Mouse (Mus musculus): Measurements from ENCODE around the gene Dcdc2a.

Gene Dcdc2a

DNA sequence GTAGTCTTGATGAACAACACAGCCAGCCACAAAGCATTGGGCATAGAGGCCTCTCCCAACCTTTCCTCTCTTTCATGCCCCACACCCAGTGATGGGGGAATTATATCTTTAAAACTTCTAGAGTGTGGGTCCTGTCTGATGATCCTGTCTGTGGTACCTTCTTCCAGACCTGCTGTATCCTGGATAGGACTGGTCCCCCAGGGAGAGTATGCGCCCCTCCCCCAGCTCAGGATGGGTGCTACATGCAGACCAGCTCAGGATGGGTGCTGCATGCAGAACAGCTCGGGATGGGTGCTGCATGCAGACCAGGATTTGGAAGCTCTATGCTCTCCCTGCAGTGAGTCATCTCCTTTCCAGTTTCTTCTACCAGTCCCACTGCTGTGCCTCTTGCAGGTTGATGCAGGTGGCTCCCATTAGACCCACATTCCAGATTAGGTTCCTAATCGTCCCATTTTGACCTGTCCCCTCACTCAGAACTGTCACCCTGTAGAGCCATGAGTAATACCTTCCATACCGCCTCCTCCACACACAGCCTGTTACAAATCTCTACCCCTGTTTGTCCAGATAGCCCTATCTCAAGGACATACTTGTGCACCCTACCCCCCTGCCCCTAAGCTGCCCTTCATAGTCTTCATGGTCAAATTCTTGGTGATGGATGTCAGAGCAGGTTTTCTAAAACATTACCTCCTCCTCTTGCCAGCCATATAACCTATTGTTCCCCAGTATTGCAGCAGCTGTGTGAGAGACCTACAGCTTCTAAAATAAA lies 122.6 kb downstream of the Dcdc2a start:
- no peak for DNase-seq

DNA sequence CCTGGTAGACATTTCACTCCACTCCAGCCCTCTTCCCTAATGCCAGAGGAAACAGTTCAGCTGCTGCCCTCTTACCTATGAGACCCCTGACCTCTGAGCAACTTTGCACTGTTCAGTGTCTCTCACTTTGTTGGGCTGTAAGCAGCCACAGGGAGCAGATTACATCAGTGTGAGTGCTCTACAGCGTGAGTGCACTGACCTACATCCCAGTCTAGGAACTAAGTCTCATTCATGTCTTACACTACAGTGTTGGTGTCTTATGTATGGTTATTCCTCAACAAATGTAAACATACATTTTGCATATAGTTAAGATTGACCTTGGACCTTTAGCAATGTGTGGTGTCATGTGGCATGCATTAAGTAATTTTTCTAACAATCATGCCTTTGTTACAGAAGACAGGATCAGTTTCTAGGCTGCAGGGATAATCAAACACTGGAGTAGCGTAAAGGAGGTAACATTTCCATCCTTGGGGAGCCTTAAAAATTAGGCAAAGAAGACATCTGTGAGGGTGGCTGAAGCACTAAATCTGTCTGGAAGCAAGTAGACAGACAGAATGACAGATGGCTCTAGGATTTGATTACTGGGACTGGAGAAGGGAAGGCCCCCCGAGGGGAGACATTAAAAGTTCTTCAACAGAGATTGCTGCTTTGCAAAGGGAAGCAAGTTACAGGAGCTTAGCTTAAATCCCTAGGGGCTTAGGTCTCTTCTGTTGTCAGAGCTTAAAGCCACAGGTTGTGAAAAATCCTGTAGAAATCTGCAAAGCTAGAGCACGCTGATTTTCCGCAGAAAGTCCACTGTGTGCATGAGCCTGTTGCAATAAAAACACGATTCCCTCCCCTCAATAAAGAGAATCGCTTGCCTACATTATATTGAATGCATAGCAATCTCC lies 130.9 kb downstream of the Dcdc2a start:
- no peak for DNase-seq

DNA sequence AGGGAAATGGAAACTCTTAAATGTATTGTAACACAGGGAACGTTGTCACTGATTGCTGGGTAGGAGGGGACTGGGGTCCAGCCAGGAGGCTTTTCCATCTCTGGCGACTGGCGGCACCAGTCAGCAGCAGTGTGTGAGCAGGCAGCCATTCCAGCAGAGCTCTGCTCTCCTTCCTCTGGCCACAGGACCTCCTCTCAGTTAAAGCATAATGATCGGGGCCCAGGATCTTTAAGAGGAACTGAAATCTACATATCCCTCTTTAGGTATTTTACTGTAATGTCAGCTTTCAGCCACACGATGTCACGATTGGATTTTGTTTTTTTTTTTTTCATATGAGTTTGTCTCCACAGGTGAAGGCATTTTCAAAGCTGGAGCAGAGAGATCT lies 131.5 kb downstream of the Dcdc2a start:
- DNase-seq = no peak

DNA sequence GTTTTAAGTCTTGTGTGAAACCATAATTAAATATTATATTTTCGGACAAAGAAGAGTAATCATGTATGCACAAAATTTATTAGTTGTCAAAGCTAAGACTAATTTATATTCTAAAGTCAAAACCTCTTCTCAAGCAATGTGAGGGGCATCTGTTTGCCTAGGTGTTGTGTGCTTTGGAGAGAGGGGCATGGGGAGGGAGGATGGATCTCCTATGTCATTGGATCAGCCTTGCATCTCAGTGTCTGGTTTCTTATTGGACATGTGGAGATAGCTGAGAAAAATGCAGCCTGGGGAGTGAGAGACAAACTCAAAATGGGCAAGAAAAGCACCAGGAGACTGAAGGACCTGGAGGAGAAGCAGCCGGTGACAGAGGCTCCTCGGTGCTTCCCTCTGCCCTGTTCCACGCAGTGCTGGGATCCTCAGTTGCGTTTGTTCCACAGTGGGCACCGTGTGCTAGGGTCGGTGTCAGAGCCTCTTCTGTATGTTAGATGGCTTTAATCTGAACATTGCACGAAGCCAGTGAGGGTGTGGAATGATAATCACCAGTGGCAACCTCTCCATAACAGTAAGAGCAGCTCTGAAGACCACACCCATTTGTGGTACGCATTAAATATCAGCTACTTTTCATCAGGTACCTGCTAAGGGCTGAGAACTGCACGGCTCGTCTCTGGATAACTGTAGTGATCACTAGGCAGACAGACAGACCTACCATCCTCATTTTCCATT lies 133.8 kb downstream of the Dcdc2a start:
- DNase-seq = no peak

DNA sequence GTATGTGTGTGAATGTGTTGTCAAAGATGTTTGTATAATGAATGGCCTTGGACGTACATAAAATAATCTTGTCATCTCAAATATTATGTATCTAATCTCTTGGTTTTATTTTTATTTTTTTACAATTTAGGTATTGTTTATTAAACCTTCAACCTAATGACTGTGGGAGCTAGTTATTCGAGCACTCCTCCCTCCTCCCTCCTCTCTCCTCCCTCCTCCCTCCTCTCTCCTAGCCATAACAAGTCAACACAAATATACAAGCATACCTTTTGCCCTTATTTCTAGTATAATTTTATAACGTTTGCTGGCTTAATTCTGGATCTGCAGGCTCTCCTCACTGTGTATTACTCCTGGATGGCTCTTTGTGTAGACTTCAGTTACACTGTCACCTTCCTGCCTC lies 134.4 kb downstream of the Dcdc2a start:
- DNase-seq = no peak

DNA sequence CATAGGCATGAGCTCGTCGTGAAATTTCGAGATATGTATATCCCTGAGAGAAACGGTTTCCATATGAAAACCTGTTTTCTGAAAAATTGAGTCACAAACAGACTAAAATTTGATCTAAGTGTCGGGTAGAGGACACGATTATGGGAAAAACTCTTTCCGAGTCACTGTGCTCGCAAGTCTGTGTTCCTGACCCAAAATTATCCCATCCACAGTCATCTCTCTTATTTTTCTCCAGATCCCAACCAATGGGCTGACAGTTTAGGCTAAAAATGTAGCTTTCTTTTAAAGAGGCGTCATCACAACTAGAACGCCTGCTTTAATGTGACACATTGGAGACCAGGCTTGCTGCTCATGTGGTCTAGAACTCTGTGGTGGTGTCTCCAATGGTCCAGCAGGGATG lies 139.9 kb downstream of the Dcdc2a start:
- no peak for DNase-seq

DNA sequence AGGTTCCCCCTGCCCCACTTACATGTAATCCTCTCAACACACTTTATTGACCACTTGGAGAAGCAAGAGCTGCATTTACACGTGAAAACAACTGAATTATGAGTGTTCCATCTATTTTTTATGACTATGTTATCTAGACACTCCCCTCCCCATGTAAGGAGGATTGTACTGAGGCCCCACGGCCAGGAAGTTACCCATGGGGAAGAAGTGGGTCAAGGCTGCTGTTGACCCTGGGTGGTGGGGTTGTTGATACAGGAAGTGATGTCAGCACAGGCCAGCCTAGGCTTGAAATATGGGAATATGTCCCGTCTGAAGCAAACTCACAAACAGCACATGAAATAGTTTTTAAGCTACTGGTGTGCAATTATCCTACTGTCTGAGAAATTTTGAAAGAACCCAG lies 144.1 kb downstream of the Dcdc2a start:
- DNase-seq = no peak

DNA sequence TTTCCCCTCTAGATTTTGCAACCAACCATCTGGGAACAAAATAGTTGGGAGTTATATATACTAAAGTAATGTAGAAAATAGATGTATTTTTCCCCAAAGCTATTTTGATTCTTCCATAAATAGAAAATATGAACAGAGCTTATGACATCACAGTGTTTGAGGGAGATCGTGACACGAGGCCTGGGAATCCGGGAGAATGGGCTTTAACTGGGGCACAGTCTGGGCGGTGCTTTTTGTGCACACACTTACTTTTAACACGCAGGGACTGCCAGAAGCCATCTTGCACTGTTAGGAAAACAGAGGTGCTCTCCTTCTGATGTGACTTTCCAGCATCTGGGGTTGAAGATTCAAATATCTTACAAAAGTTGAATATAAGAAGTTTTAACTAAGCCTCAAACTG lies 151.1 kb downstream of the Dcdc2a start:
- DNase-seq = no peak

DNA sequence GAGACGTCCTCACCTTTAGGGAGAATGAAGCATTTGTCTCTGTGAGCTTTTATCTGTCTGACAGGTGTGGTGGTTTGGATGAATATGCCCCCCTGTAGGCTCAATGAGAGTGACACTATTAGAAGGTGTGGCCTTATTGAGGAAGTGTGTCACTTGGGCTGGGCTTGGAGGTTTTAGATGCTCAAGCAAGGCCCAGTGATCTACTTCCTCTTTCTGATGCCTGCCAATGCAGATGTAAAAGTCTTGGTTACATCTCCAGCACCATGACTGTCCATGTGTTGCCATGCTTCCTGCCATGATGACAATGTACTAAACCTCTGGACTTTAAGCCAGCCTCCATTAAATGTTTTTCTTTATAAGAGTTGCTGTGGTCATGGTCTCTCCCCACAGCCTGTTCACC lies 162.6 kb downstream of the Dcdc2a start:
- DNase-seq = no peak

DNA sequence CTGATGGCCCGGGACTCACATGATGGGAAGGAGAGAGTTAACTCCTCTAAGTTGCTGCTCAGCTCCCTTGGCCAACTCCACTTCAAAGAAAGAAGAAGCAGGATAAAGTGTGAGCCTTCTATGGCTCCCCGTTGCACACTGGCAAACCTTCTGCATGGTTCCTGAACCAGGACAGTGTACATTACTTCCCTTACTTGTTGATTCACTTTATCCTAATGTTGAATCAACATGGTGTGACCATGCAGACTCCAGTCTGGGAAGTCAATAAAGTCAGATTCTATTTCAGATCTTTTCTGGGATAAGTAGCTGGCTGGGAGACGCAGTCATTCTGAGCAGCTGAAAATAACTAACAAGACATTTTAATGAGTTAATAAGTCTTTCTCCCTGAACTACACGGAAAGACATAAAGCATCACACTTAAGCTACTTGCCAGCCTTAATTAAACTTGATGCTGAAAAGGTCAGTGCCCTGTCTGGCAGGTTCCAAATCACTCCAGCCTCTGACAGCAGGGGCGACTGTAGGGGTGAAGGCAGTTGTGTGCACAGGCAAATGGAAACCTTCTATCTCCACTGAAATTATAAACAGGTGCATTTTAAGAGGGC lies 164.5 kb downstream of the Dcdc2a start:
- no peak for DNase-seq

DNA sequence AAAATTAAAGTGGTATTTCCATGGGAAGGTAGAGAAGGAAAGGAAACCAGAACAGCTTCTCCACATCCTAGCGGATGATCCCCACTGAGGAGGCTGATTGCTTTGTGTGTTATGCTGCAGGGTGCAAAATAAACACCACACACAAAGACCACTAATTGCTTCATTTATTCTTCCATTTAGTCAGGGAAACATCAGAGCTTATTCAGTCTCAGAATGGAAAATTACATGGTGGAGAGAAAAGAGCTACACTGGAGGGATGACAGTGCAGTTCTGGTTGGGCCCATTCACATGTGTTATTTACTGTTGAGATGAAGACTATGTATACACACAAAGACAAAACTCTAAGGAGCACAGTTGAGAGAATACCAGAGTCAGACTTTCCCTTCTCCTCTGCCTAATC lies 196.1 kb downstream of the Dcdc2a start:
- DNase-seq = no peak

DNA sequence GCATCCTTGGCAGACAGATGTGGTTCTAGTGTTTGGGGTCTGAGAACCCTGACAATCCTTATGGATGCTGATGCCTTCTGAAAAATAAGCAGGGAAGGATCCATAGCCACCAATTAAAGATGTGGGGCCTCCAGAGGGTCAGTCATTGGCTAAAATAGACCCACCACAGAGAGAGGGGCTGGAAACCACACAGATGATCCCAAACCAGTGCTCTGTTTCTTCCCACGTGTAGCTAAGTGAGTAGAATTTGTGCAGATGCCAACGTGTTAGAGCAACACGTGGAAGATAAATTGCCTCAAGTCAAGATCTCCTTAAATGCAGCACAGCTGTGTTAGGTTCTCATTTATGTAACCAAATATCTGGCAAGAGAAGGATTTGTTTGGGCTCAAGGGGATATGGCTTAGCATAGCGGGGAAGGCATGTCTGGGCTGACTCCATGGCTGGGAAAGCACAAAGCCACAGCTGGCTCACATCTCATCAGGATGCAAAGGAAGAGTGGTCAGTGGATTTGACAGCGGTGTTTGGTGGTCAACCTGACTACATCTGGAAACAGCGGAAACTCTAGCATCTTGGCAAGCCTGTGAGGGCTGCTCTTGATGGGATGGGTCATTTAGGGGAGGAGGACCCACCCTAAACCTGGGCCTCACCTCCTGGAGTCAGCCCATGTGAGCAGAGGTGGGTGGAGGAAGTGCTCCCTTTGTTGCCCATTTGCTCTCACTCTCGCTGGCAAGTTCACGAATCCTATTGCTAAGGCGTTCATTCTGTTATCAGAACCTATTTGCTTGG lies 198.9 kb downstream of the Dcdc2a start:
- no peak for DNase-seq

DNA sequence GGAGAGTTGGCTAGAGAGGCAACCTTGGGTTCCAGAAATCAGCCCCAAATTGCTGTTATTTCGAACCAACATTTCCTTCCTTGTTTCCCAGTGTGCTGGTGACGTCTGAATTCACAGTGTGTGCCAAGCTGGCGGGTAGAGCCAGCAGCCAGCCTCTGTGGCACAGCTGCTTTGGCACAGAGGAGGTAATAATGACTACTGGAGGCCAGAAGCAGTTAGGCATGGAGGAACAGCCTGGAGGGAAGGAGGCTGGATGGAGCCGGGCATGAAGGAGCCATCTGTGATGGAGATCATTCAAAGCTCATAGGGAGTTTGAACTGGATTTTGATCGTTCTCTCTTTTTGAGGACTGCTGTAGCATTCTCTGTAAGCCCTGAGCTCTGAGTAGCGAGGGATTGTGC lies 201.8 kb downstream of the Dcdc2a start:
- DNase-seq = no peak
